Mouse (Mus musculus): ENCODE data around the gene Ppara.
A peak's percentile ranks its signal among the peaks of the same experiment; 100 is the strongest.
"Not testable (repeated sequence)": the region's sequence is repeated elsewhere in the genome, so short reads cannot be mapped to it uniquely, and the experiment has no call there.

Ppara gene

DNA sequence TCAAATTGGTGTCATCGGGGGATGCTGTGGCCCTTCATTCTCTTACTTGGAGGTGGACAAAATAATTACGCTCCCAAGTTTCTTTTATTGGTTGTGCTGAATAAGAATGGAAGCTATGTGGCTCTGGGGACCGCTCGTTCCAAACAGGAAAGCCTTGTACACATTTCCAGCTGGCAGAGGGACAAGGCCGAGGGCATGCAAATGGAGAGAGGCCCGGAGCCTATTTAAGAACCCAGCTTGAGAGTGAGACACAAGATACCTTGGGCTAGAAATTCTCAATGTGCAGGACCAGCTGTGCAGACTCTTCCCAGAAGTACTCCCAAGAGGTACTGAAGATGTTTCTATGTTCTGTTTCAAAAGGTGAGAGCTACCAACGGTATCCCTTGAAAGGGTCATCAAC, 21.8 kb downstream of the Ppara start:
- DNase-seq (ENCODE audit: low spot score in 2 of 2): peak; percentile 38 to 61

DNA sequence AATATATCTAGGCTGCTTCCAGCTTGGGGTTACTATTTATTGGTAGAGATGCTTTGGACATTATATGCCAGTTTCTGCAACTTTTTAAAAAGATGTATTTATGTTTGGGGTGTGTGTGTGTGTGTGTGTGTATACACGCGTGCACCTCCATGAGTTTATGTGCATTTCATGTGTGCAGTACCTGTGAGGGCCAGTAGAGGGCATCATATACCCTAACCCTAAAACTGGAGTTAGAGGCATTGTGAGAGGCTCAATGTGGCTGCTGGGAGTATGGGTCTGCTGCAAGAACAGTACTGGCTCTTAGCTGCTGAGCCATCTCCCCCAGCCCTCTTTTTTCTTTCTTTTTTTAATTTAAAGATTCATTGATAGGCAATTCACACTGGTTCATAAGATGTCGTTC, 23.0 kb downstream of the Ppara start:
- DNase-seq (ENCODE audit: low spot score in 2 of 2): no peak

DNA sequence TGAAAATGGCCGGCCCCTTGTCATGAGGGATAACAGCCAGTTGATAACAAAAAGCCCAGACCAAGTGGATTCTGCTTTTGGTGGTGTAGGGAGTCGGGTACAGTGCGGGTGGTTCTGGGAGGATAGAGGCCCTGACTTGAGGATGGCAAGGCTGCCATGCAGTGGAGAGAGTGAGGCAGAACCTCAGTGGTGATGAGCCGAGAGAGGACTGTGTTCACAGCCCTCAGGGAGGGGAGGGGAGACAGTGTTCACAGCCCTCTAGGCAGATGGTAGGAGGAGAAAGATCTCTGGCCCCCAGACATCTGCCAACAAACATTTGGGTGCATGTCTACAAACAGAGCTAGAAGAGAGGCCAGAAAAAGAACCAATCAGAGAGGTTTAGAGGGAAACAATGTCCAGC, 28.0 kb downstream of the Ppara start:
- no peak for DNase-seq (ENCODE audit: low spot score in 2 of 2)

DNA sequence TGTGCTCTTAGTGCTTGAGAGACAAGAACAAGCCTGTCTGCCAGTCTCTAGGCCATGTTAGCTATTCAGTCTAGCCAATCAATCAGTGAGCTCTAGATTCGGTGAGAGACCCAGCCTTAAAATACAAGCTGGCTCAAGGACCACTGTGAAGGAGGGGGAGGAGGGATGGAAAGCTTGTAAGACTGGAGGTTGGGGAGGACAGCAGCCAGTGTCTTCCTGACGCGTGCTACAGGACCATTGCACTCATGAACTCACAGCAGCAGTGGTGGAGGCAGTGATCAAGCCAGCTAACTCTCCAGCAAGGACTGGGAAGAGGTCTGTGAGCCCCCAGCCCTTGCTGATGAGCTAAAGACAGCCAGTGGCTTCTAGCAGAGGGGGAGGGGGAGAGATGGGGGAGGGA, 30.2 kb downstream of the Ppara start:
- no peak for DNase-seq (ENCODE audit: low spot score in 2 of 2)

DNA sequence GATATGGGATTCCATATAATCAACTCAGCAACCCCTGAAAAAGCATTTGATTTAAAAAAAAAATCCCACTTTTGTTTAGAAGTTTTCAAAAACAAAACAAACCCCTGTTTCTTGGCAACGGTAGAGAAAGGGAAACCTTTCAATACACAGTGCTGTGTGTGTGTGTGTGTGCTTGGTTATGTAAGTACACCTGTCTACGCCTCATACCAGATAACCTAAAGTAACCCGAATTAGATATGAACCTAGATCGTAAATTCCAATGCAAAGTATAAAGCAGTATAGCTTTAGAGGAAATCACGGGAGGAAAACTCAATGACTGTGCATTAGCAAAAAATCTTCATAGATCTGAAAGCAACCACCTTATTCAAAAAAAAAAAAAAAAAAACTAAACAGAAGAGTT, 31.9 kb downstream of the Ppara start:
- DNase-seq (ENCODE audit: low spot score in 2 of 2): no peak

DNA sequence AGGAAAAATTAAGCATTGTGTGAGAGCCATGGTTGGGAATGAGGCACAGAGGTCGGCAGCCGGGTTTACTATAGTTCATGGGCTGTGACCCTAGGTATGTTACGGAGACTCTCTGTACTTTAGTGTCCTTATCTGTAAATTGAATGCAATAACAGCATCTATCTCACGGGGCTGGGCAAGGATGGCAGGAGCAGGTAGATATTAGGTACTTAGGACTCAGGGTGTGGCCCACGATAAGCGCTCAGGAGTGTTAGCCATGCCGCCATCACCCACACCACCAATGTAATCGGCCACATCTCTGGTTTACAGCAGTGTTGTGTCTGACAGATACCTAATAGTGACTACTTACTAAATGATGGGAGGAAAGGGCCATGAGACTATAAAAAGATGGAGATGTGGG, 34.2 kb downstream of the Ppara start:
- DNase-seq (ENCODE audit: low spot score in 2 of 2): no peak

DNA sequence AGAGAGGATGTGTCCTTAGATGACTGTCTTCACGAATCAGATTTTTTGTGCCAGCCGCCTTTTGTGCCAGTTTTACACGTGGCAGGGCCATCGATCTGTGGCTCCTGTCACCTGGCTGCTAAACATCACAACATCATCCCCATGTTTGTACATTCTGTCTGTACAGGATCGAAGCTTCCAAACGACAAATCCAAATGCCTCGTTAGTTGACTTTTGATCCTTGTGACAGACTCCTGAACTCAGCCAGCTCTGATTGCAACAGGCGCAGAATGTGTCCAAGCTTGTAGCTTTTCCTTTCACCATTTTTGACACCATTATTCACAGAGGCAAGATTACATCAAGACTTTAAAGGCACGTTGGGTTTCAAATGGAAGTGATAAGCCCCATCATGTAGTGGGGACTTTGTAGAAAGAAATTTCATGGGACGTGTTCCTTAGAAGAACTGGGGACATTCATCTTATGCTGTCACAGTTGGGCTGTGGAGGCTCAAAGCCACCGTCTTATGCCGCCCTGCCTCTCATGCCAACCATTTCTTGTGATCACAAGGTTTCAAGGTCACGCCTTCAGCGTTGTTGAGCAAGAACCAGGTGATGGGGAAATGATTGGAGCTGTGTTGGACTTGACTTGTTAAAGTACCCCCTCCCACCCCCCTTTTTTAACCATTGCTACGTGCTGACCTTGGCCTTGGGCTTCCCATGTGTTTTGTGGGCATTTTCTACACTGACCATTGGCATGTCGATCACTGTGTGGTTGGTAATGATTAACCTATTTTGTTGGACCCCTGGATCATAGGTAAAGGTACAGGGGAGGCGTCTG, 36.7 kb downstream of the Ppara start:
- no peak for DNase-seq (ENCODE audit: low spot score in 2 of 2)

DNA sequence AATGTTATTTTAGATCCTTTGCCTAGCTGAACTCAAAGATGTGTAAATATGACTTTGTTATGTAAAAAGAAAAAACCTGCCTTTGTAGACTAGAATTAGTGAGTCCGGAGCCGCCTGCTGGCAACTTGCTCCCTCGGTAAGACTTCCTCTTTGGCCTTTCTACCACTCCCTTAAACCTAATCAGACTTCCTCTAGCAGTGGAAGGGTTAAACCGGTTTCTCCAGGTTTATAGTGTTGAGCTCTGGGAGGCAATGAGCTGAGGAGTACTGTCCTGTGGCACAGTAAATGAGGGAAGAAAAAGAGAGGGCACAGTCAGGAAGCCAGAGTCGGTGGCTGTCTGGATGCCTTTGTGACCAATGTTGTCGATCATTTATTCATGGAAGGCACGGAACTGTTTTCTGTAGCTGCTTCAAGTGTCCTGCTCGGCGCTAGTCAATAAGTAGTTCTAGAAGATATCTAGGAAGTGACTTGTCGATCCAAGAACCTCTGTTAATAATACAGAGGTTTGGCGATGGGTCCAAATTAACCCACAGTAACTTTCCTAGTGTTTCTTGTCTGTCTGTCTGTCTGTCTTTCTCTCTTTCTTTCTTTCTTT, 37.5 kb downstream of the Ppara start:
- DNase-seq (ENCODE audit: low spot score in 2 of 2): no peak

DNA sequence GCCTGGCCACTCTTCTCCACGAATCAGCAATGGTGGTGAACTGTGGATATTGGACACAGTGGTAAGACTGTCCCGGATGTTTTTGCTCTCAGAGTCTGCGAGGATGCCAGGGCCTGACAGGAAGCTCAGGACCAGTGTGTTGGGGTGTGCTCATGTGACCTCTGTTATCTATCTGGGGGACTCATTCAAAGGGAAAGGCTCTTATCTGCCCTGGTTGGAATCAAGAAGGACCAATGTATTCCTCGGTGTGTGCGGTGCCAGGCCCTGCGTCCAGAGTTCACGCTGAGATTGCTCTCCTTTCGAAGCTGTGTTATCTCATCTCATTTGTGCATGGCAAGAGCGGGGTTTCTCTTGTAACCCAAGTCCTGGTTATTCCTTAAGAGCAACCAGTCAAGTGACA, 39.6 kb downstream of the Ppara start:
- no peak for DNase-seq (ENCODE audit: low spot score in 2 of 2)

DNA sequence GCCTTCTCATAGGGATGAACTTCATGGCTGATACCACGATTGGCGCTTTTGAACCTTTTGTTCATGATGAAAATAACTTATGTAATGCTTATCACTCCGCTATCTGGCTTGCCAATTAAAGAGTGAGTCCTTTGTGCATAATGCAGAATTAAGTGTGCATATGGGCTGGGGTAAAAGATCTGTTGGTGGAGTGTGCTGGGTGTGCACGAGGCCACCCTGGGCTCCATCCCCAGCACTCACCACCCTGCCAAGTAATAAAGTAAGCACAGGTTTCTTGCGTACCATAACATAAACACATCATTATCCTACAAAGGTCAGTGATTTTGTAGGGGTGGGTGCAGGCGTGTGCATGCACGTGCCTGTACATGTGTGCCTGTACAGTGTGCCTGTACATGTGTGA, 40.2 kb downstream of the Ppara start:
- DNase-seq (ENCODE audit: low spot score in 2 of 2): no peak

DNA sequence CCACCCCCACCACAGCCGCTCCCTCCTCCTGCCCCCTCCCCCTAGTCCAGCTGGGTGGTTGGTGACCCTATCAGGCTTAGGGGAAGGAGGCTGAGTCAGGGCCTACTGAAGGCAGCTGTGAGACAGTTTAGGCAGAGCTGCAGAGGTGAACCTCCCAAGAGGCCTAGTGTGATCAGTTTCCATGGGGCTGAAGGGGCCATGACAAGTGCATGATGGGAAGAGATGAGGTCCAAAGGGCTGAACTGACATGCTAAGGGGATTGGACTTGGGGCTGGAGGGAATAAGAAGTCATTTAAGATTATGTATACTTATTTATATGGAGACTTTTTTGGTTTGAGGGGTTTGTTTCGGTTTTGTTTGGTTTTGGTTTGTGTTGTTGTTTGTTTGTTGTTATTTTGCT, 41.5 kb downstream of the Ppara start:
- no peak for DNase-seq (ENCODE audit: low spot score in 2 of 2)

DNA sequence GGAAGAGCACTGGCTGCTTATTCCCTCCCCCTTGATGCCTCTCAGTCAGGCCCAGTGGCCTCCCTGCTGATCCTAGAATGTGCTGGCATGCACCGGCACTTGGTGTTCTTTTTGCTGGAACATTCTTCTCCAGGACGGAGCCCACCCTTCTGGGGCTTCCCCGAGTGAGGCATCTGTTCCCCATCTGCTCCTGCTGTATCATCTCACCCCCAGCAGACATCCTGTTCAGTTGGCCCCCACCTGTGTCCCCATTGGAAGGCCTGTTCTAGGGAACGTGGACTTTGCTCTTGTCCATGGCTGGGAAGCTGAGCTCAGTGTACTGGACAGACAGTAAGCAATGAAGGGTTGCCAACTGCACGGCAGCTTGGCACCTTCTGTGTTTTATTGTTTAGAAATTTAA, 42.0 kb downstream of the Ppara start:
- DNase-seq (ENCODE audit: low spot score in 2 of 2): peak in 1 of 2 experiments; percentile 30

DNA sequence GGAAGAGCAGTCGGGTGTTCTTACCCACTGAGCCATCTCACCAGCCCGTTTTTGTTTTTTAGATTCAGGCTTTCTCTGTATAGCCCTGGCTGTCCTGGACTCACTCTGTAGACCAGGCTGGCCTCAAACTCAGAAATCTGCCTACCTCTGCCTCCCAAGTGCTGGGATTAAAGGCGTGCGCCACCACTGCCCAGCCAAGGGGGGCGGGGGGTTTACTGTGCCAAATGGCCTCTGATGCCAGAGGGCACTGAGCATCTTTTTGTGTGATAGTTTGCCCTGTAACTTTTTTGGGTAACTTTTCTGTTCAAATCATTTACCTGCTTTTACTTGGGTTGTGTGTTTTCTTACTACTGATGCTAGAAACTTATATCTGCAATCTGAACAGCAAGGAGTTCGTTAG, 44.1 kb downstream of the Ppara start:
- not testable (repeated sequence) for DNase-seq (ENCODE audit: low spot score in 2 of 2)

DNA sequence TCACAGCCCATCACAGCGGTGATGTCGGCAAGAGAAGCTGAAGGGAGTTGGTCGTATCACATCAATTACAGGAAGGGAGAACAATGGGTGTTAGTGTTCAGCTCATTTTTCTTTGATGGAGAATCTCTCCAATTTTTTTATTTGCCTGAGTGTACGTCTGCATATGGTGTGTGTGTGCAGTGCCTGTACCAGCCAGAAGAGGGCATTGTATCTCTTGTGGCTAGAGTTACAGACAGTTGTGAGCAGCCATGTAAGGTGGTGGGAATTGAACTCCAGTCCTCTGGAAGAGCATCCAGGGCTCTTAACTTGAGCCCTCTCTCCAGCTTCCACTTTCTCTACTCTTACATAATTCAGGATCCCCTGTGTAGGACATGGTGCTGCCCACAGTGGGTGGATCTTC, 48.4 kb downstream of the Ppara start:
- no peak for DNase-seq (ENCODE audit: low spot score in 2 of 2)

DNA sequence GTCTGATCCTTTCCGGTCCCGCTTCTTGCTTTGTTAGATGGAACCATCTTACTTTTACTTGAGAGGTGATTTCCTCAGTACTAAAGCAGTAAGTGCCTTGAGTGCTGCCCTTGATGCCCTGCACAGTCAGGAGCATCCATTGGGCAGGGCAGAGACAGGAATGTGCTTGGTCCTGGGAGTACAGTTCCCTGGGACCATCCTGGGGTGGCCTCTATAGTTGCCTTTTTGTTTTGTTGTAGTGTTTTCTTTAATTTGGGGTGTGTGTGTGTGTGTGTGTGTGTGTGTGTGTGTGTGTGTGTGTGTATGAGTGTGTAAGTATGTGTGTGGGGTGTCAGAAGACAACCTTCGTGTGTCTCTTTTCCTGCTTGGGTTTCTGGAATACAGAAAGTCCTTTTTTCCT, 49.6 kb downstream of the Ppara start:
- no peak for DNase-seq (ENCODE audit: low spot score in 2 of 2)

DNA sequence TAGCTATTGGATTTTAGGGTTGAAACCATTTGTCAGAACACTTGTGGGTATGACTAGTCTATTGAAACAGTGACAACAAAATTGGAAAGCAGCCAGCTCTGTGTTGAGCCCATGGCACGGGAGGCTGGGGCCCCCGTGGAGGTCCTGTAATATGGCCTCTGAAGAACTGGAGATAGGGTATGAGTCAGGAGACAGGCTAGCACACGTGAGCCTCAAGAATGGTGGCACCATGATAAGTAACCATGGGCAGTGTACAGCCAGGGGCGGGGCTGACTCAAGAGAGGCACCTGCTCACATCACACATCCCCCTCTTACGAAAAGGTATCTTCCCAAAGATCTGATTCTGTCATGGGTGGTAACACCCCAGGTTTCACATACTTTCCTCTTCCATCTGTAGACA, 51.9 kb downstream of the Ppara start:
- DNase-seq (ENCODE audit: low spot score in 2 of 2): no peak

DNA sequence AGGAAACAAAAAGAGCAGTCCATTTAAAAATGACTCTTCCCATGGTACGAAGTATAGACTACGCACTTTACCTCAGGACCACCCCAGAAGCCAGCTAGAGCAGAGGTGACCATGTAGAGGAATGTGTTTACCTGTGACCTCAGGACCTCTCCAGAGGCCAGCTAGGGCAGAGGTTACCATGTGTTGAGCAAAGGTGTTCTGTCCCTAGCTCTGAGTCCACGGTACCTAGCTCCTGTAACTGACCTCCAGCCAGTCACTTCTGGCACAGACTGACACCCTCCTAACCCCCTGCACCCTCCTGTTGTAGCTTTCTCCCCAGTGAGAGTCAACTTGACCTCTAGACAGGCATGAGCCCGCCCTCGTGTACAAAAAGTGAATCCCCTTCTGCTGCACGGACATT, 52.7 kb downstream of the Ppara start:
- no peak for DNase-seq (ENCODE audit: low spot score in 2 of 2)

DNA sequence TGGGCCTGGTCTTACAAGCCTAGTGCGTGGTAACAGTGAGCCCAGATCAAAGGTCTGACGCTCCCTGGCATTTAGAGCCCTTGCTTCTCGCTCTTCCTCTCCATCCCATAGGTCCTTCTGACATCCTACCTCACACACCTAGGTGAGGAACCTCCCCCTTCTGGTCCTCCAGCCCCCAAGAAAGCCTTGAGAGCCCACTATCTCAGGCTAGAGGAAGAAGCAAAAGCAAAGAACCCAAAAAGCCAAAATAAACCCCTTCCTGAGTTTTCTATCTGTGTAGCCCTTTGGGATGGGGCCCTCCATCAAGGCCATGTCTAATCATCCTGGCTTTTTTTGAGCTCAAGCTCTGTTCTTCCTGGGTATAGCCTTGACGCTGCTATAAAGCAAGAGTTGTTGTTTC, 53.3 kb downstream of the Ppara start:
- DNase-seq (ENCODE audit: low spot score in 2 of 2): no peak

DNA sequence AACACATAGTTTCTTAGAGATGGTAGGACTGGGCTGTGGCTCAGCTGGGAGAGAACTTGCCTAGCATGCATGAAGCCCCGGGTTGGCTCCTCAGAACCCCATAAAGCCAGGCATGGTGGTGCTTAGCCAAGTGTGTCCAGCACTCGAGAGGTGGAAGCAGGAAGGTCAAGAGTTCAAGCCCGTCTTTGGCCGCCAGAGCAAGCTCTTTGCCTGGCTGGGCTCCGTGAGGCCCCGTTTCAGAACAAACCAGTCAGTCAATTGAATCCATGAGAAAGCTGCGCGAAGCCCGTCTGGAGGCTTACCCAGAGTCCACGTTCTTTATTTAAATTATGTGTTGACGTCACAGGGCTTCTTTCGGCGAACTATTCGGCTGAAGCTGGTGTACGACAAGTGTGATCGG, 53.9 kb downstream of the Ppara start:
- DNase-seq (ENCODE audit: low spot score in 2 of 2): no peak

DNA sequence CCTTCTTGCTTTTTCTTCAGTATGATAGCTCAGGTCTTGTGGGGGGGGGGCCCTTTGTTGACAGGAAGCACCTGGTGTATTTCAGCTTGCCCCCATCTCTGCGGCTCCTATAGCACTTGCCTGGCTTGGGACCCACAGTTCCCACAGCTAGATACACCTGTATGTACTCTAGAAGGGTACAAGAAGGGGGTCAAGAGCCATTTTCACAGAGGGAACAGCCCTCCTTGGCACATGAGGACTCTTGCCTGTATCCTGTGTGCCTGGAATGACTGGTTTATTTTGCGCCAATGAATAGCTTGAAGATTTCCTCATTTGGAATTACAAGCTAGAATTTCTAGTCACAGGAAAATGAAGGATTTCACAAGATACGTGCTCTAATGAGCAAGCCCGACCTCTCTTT, 56.7 kb downstream of the Ppara start:
- no peak for DNase-seq (ENCODE audit: low spot score in 2 of 2)

DNA sequence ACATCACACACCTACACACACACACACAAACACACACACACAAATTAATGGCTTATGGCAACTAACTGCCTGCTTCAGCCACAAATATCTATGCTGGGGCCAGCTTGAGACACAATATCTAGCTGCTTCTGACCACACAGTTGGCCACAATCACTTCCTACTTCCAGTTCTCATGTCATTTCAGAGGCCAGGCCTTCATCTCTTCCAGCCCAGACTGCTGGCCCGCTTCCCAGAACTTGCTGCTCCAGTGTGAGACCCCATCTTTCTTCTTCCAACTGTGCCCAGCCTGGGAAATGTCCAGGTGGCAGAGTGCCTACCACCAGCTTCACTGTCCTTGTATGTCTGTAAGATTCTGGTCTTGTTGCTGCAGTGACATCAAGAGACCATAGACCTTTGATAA, 58.0 kb downstream of the Ppara start:
- peak; percentile 57 to 73 for DNase-seq (ENCODE audit: low spot score in 2 of 2)

DNA sequence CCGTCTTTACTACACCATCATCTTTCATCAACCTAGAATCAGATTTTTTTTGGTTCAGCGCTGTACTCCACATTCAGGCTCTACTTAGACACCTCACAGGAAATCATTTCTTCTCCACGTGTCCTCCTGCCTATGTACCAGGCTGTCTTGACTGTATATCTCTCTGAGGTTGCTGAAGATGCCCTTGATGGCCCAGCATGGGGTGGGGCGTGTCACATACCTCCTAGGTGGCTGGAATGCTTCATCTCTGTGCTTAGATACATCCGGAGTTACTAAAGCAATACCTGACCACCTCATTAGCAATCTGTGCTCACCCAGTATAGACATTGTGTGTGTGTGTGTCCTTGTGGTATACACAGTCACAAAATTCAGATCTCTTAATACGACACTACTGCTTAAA, 60.7 kb downstream of the Ppara start:
- DNase-seq (ENCODE audit: low spot score in 2 of 2): no peak

DNA sequence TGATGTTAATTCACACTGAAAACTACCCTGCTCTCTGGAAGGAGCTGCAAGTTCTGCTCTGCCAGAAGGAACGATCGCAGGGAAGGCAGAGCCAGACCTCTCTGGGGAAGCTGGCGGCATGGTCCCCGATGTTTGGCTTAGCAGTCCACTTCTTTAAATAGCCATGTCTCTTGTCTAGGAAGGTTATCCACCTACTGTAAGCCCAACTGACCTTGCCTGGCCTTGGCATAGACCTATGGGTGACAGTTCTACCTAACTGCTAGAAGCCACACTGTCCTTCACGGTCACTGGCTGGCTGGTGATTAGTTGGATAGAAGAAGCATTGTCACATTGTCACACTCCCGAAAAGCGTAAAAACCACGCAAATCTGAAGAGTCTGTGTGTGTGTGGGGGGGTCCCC, 63.9 kb downstream of the Ppara start:
- DNase-seq (ENCODE audit: low spot score in 2 of 2): peak; percentile 62 to 68

DNA sequence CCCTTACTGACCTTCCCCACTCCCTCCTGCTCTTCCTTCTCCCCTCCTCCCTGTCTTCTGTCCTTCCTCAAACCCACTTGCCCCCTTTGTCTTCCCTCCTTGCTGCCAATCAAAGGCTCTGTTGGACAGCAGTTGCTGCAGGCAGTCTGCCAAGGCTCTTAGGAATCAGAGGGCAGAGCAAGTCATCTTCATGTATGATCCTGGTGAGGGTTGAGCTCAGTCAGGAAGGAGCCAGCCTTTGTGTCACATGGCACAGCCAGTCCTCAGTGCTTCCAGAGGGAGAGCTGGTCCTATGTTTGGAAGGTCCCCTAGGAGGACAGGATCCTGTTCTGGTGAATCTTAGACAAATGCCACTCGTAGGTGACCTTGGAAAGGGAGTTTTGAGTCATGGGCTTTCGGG, 68.1 kb downstream of the Ppara start:
- peak; percentile 35 to 50 for DNase-seq (ENCODE audit: low spot score in 2 of 2)
